Mouse (Mus musculus) kidney, adult 11 months (tissue): ENCODE measurements around the gene Map3k3.

Experiments
- DNase-seq: peaks from one replicate; pipeline ENCODE4 v3.0.0; 2022

Map3k3 gene

GRCm38 (mm10) chr11:106159216-106159920 is 75.0 kb downstream of the Map3k3 start:
- DNase-seq, result peak; percentile 51

- DNase-seq, result peak; percentile 49
Observed at GRCm38 (mm10) chr11:106159921-106160840, 75.8 kb downstream of the Map3k3 start.

- no peak for DNase-seq
Observed at GRCm38 (mm10) chr11:106160841-106161721, 76.7 kb downstream of the Map3k3 start, which contains the start of the genes Gm10840 and Limd2. Gm10840 (plus strand) TSS chr11:106160850. Limd2 (minus strand) TSS chr11:106160860.

- DNase-seq, result no peak
Observed at GRCm38 (mm10) chr11:106162237-106162636, 77.8 kb downstream of the Map3k3 start.

- peak; percentile 45 for DNase-seq
Observed at GRCm38 (mm10) chr11:106163546-106163945, 79.1 kb downstream of the Map3k3 start.

GRCm38 (mm10) chr11:106164601-106165180 is 80.3 kb downstream of the Map3k3 start:
- DNase-seq, result no peak

GRCm38 (mm10) chr11:106167435-106167834 is 83.0 kb downstream of the Map3k3 start:
- no peak for DNase-seq

GRCm38 (mm10) chr11:106170807-106171206 is 86.4 kb downstream of the Map3k3 start:
- DNase-seq, result no peak

- no peak for DNase-seq
Observed at GRCm38 (mm10) chr11:106173228-106173627, 88.8 kb downstream of the Map3k3 start.

GRCm38 (mm10) chr11:106174372-106174771 is 90.0 kb downstream of the Map3k3 start:
- DNase-seq, result peak; percentile 61

- DNase-seq, result no peak
Observed at GRCm38 (mm10) chr11:106175081-106175480, 90.7 kb downstream of the Map3k3 start.

- DNase-seq, result no peak
Observed at GRCm38 (mm10) chr11:106176372-106176771, 92.0 kb downstream of the Map3k3 start.

GRCm38 (mm10) chr11:106178036-106178782 is 93.8 kb downstream of the Map3k3 start:
- DNase-seq, result no peak

GRCm38 (mm10) chr11:106179711-106180448 is 95.5 kb downstream of the Map3k3 start:
- DNase-seq, result no peak

- DNase-seq, result no peak
Observed at GRCm38 (mm10) chr11:106180449-106180801, 96.0 kb downstream of the Map3k3 start.

- no peak for DNase-seq
Observed at GRCm38 (mm10) chr11:106187326-106187725, 102.9 kb downstream of the Map3k3 start.

GRCm38 (mm10) chr11:106191716-106192115 is 107.3 kb downstream of the Map3k3 start:
- DNase-seq, result no peak

GRCm38 (mm10) chr11:106192241-106192640 is 107.8 kb downstream of the Map3k3 start:
- DNase-seq, result no peak

- peak; percentile 43 for DNase-seq
Observed at GRCm38 (mm10) chr11:106192657-106193370, 108.4 kb downstream of the Map3k3 start.
